Mouse (Mus musculus): Measurements from ENCODE around the gene Ints7. TPM values are rescaled to one million over a fixed set of nuclear protein-coding genes. Genes with fewer than 3 reads are reported as not detected.

Ints7 gene
- 26.0 to 26.5 TPM (median 26.2 TPM) in 3 replicates for total RNA-seq (2017)

GRCm38 (mm10) chr1:191575458-191576247 lies at the start of gene Ints7, which contains the start of gene Dtl:
Ints7 (plus strand) TSS chr1:191575636.
Dtl (minus strand) TSS chr1:191575544.
- ATAC-seq (replicated peaks; ENCODE audit: insufficient number of reproducible peaks, low FRiP score, low TSS enrichment, poor library complexity, severe bottlenecking) = peak; percentile 92

GRCm38 (mm10) chr1:191527089-191527488 lies 48.3 kb upstream of the Ints7 start:
- no peak for ATAC-seq (replicated peaks; ENCODE audit: insufficient number of reproducible peaks, low FRiP score, low TSS enrichment, poor library complexity, severe bottlenecking)

GRCm38 (mm10) chr1:191527921-191528612 lies 47.4 kb upstream of the Ints7 start:
- ATAC-seq (replicated peaks; ENCODE audit: insufficient number of reproducible peaks, low FRiP score, low TSS enrichment, poor library complexity, severe bottlenecking) = no peak

- ATAC-seq (replicated peaks; ENCODE audit: insufficient number of reproducible peaks, low FRiP score, low TSS enrichment, poor library complexity, severe bottlenecking) = no peak
Measured at GRCm38 (mm10) chr1:191529406-191529805, 46.0 kb upstream of the Ints7 start.

GRCm38 (mm10) chr1:191531023-191531422 lies 44.4 kb upstream of the Ints7 start:
- no peak for ATAC-seq (replicated peaks; ENCODE audit: insufficient number of reproducible peaks, low FRiP score, low TSS enrichment, poor library complexity, severe bottlenecking)

GRCm38 (mm10) chr1:191534896-191535295 lies 40.5 kb upstream of the Ints7 start:
- ATAC-seq (replicated peaks; ENCODE audit: insufficient number of reproducible peaks, low FRiP score, low TSS enrichment, poor library complexity, severe bottlenecking) = no peak

GRCm38 (mm10) chr1:191540300-191540699 lies 35.1 kb upstream of the Ints7 start:
- no peak for ATAC-seq (replicated peaks; ENCODE audit: insufficient number of reproducible peaks, low FRiP score, low TSS enrichment, poor library complexity, severe bottlenecking)

GRCm38 (mm10) chr1:191541014-191541413 lies 34.4 kb upstream of the Ints7 start:
- no peak for ATAC-seq (replicated peaks; ENCODE audit: insufficient number of reproducible peaks, low FRiP score, low TSS enrichment, poor library complexity, severe bottlenecking)

- no peak for ATAC-seq (replicated peaks; ENCODE audit: insufficient number of reproducible peaks, low FRiP score, low TSS enrichment, poor library complexity, severe bottlenecking)
Measured at GRCm38 (mm10) chr1:191541619-191542018, 33.8 kb upstream of the Ints7 start.

- no peak for ATAC-seq (replicated peaks; ENCODE audit: insufficient number of reproducible peaks, low FRiP score, low TSS enrichment, poor library complexity, severe bottlenecking)
Measured at GRCm38 (mm10) chr1:191543747-191544146, 31.7 kb upstream of the Ints7 start.

GRCm38 (mm10) chr1:191550786-191551185 lies 24.6 kb upstream of the Ints7 start:
- no peak for ATAC-seq (replicated peaks; ENCODE audit: insufficient number of reproducible peaks, low FRiP score, low TSS enrichment, poor library complexity, severe bottlenecking)

- ATAC-seq (replicated peaks; ENCODE audit: insufficient number of reproducible peaks, low FRiP score, low TSS enrichment, poor library complexity, severe bottlenecking) = 0 out of 2 replicates have a peak, but pooled peaks have one; percentile 31
Measured at GRCm38 (mm10) chr1:191557109-191557508, 18.3 kb upstream of the Ints7 start.

- no peak for ATAC-seq (replicated peaks; ENCODE audit: insufficient number of reproducible peaks, low FRiP score, low TSS enrichment, poor library complexity, severe bottlenecking)
Measured at GRCm38 (mm10) chr1:191559779-191560178, 15.7 kb upstream of the Ints7 start.

GRCm38 (mm10) chr1:191562823-191563365 lies 12.5 kb upstream of the Ints7 start:
- ATAC-seq (replicated peaks; ENCODE audit: insufficient number of reproducible peaks, low FRiP score, low TSS enrichment, poor library complexity, severe bottlenecking) = 0 out of 2 replicates have a peak, but pooled peaks have one; percentile 44

- ATAC-seq (replicated peaks; ENCODE audit: insufficient number of reproducible peaks, low FRiP score, low TSS enrichment, poor library complexity, severe bottlenecking) = no peak
Measured at GRCm38 (mm10) chr1:191567859-191568258, 7.6 kb upstream of the Ints7 start.

- no peak for ATAC-seq (replicated peaks; ENCODE audit: insufficient number of reproducible peaks, low FRiP score, low TSS enrichment, poor library complexity, severe bottlenecking)
Measured at GRCm38 (mm10) chr1:191569625-191570024, 5.8 kb upstream of the Ints7 start.

- ATAC-seq (replicated peaks; ENCODE audit: insufficient number of reproducible peaks, low FRiP score, low TSS enrichment, poor library complexity, severe bottlenecking) = no peak
Measured at GRCm38 (mm10) chr1:191570415-191570814, 5.0 kb upstream of the Ints7 start.

- no peak for ATAC-seq (replicated peaks; ENCODE audit: insufficient number of reproducible peaks, low FRiP score, low TSS enrichment, poor library complexity, severe bottlenecking)
Measured at GRCm38 (mm10) chr1:191573906-191574639, 1.4 kb upstream of the Ints7 start.

GRCm38 (mm10) chr1:191574871-191575457 lies 472 bp upstream of the Ints7 start:
- no peak for ATAC-seq (replicated peaks; ENCODE audit: insufficient number of reproducible peaks, low FRiP score, low TSS enrichment, poor library complexity, severe bottlenecking)
